Mouse (Mus musculus) spleen, adult 18-20 months (tissue): ENCODE measurements around the gene Exosc7.
A peak's percentile ranks its signal among the peaks of the same experiment; 100 is the strongest.

Experiments used
- DNase-seq, 2 experiments: peaks; one replicate each; pipeline ENCODE4 v3.0.0; 2022; ENCODE audit warnings: mixed read lengths in 2 of 2

The Exosc7 gene

DNA sequence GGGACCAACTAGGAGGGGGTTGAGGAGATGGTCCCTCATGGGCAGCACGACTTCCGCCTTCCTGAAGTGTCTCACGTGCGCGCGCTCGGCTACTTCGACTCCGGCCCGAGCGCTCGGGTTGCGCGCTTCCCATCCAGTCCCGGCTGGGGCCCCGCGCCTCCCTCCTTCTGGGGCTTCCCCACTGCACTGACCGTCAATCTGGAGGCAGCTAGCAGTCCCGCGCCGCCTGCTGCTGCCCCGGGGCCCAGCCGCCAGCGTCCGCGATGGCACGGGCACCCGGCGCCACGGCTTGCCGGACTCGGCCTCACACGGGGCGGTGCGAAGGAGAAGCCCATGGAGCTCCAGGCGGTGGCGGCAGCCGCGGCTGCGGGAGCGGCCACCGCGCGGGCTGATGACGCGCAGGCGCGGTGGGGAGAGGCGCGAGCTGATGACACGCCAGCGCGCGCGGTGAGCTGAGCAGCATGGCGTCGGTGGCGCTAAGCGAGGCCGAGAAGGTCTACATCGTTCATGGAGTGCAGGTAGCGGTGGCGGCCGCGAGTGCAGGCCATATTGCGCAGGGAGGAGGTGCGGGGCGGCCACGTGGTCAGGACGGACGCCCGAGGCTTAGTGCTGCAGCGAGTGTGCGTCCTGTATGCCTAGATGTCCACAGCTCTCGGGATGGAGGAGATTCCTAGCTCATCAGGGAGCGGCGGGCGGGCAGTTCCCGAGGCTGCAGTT is at the start of gene Exosc7, which contains the start of gene Zdhhc3:
Gene Exosc7, plus strand, starts transcription at position 411 of the 717 bp plus-strand sequence.
Gene Zdhhc3, minus strand, starts transcription at position 401 of the 717 bp plus-strand sequence.
- DNase-seq = peak; percentile 73 to 82

DNA sequence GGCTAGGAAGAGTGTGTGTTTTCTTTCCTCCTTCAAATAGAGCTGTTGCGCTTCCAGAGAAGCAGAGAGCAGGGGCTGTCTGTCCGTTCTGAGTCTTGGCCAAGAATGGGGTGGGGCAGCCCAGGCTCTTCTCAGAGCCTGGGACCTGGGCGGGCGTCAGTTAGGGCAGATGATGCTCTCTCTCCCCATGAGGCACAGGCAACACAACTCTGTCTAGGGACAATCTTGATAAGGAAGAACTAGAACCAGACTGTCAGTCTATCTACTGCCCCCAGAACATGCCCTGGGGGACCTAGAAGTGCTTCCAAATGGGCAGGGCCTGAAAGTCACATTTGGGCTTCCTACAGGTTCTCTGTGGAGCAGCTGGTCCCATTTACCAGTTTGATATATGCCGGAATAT is 33.9 kb upstream of the Exosc7 start:
- no peak for DNase-seq

DNA sequence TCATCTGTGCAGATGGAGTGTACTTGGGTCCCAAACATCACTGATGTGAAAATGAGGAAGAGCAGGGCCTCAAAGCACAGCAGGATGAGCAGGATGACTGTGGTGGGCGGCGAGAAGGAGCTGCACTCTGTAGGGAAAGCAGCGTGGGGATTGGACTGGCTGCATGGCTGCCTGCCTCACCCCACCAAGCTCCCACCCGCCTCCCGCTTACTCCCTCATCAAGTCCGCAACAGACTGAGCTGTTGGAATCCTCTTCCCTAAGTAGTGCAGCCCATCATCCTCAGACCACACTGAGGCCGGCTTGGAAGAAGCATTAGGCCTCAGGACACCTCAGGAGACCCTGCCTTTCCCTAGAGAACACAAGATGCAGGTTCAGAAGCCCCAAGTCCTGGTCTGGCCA is 32.7 kb upstream of the Exosc7 start:
- DNase-seq = no peak

DNA sequence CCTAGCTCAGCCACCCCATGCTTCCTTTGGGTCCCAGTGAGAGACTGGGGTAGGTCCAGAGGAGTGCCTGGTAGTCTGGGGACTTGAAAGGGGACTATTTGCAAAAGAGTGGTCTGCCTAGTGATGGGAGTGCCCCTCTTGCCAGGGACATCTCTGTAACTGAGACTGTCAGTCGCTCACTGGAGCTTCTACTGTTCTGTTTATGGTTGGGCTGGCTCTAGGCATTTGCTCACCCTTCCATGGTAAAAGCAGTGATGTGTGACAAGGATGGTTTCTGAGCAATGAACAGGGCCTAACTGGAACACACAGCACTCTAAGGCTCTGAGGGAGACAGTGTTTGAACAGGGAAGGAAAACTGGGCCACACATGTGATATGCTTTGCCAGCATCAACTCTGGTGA is 32.2 kb upstream of the Exosc7 start:
- no peak for DNase-seq

DNA sequence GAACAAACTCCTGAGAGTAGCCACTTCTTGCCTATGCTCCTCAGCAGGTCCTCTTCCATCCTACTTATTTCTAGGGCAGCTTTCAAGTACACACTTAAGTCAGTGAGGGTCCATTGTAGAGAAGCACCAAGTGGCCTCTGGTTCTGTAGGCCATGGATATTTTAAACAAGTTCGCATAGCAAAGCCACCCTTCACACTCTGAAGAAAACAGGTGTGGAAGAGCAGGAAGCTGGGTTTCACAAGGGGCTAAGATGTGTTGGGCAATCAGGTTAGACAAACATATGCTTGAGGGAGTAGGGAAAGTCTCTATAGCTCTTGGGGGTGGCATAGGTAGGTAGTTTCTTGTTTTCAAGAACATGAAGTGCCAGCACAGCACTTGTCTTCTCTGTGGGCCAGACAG is 27.6 kb upstream of the Exosc7 start:
- DNase-seq = no peak

DNA sequence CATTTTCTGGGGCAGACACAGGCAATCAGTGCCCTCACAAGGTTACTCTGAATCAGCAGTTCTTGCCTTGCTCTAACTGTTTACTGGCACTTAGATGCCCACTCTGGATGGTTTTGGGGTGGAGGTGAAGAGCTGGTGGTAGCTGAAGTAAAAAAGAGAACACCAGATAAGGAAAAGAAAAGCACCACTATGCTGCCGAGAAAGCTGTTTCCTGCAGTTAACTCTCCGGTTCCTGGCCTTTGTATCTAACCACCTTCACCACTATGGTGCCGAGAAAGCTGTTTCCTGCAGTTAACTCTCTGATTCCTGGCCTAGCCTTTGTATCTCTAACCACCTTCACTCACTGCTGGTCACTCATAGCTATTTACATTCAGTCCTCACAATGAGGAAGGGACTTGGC is 25.5 kb upstream of the Exosc7 start:
- no peak for DNase-seq

DNA sequence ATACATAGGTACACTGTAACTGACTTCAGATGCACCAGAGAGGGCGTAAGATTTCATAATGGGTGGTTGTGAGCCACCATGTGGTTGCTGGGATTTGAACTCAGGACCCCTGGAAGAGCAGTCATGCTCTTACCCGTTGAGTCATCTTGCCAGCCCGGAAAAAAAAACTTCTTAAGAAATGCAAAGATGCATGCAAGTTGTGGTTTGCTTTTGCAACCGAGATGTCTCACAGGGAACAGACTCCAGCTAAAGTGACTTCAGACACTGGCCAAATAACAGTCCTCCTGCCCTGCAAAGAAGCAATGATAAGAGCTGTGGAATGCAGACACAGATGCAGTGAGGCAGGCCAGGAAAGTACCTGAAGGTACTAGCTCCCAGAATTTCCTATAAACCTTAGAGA is 22.2 kb upstream of the Exosc7 start:
- DNase-seq = no peak

DNA sequence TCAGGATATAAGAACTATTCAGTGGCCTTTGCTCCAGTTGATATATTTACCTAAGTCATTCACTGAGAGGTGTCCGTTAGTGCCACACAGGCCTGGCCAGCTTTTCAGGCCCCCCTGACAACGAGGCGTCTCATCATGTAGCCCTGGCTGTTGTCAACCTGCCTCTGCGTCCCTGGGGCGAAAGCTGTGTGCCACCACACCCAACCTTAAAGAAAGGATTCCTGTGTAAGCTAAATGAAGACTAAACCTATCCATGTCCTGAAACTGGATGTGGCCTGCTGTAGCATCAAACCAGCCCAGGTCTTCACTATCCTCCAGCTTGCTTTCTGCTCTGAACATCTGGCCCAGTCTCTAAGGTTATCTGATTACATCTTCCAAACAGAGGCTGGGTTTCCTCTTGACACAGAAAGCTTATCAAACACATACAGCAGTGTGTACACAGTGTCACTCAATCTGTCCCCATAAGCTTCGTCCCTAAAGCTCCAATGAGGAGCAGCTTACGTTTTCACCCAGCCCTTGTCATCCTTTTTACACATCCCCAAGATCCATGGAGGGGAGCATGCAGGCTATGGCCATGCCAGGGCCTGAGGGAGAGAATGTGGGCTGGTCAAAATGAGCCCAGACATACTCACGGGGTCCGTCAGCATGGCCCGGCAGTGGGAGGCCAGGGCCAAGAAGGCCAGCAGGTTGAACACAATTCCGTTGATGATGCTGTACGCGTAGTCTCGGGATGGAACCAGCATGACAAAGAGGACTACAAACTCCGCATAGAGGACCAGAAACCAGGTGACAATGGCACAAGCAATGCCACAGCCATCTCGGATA is 13.2 kb upstream of the Exosc7 start:
- no peak for DNase-seq

DNA sequence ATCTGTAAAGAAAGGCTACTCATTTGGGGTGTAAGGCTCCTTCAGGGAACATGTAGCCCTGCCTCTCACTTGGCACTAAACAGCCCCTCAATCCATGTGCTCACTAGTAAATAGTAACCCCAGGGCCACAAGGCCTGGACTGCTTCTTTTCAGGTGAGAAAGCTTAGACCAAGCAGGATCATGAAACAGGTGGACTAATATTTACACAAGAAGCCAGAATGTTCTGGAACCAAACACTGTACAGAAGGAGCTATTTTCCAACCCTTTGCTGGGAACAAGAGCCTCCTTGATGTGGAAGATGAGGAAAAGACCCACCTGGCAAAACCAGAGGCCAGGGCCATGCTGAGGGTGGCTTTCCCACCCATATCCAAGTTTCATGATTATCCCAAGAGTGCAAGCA is 9.6 kb upstream of the Exosc7 start:
- no peak for DNase-seq

DNA sequence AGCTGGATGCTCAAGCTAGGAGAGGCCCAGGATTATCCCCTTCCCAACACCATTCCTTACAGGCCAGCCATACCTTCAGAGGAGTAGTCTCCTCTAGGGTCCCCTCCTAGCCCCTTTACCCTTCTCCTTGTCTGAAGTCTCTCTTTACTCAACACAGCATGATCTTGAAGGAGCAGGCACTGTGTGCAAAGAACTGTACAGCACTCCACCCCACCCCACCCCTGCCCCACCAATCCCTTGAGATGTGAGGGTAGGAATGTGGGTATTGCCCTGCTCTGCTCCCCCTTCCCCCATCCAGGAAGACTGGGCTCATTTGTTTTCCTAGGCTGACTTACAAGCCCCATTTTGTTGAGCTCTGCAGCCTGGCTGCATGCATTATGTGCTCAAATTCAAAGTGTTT is 8.7 kb upstream of the Exosc7 start:
- no peak for DNase-seq

DNA sequence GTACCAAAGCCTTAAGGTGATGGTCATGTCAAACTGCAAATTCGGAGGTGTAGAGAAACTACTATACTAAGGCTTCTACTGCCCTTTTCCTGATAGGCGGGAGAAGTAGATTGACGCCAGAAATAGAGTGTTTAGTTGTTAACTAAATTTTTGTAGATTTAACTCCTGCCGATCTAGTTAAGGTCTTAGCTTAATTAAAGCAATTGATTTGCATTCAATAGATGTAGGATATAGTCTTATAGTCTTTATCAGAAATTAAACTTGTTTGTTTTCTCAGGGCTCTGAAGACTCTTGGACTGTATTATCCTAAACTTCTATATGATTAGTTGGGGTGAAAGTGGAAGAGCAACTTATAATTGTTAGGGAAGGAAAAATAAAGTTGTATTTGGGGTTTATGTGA is 5.8 kb upstream of the Exosc7 start:
- DNase-seq = no peak

DNA sequence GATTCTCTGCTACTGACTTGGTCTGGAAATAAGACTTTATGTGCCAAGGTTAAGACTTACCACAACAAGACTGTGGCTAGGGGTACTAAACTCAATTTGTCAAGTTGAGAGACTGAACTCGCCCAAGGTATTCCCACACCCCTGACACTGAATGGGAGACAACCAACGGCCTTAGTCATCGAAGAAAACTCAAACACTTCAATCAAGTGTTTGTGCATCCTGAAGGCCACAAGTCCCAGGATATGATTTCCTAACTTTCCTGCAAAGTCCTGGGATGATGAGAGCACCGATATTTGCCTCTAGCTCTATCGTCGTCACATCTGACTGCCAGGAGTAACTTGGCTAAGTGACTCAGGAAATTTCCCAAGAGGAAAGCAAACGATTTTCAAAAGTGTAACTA is 3.8 kb upstream of the Exosc7 start:
- no peak for DNase-seq

DNA sequence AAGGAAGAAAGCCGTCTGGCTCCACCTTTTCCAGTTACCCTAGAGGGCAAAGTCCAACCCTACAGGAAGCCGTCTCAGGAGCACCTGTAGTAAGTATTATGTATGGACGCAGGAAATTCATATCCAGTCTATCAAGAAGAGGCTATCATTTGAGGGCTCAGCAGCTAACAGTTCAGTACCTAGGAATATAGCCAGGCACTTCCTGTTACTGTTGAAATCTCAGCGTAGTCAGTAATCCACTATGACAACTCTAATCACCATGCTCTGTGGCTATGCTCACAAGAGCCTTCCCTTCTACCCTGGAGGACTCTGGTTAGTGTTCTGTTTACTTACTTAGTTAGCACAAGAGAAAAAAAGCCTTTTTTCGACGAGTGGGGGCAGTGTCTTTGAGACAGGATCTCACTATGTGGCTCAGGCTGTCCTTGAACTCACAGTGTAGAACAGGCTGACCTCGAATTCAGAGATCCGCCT is 1.2 kb upstream of the Exosc7 start:
- no peak for DNase-seq

DNA sequence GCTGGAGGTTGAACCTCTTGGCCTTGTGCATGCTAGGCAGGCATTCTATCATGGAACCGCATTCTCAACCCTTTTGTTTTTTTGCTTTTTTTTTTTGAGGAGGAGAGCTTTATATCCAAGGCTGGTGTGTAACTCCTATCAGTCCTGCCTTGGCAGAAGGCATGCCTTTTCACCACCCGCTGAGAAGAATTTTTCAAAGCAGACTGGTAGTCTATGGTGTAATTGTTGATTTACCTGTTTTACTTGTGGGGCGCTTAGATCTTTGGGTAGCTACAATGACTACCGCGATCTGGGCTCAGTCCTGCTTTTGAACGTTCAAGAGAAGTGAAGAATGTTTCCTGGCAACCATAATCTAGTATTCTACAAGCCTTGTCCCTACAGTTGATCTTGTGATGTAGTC is 916 bp downstream of the Exosc7 start:
- no peak for DNase-seq

DNA sequence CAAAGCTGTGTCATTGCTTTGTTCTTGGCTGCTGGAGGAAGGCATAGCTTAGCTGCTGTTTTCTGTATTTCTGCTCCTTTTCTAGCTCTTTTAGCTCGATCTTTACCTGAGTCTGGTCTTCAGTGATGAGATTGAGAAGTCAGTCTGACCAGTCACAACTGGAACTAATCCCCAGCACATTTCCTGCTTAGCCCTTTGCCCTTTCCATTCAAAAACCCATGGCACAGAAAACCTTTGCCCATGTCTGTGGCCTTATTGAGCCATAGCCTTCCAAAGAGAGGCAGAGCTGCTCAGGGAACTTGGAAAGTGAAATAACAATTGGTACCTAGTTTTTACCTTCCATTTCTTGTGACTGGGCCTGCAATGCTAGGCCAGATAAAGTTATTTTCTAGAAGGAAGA is 2.6 kb downstream of the Exosc7 start:
- DNase-seq = no peak

DNA sequence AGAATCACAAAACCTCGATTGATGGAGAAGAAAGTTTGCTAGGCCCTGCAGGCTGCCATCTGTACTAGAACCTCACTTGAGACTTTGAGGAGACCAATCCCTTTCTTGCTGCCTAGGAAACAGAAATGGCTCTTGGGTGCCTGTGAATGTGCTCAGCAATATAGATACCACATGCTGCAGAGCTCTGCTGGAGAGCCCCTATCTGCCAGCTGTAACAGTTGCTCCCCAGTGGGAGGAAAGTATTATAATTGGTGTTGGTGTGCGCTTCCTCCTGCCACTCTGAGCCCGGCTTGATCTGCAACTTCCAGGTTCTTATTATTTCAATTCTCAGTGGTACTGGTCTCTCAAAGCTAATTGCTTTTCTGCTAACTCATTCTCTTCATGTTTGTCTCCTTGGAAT is 10.0 kb downstream of the Exosc7 start:
- no peak for DNase-seq

DNA sequence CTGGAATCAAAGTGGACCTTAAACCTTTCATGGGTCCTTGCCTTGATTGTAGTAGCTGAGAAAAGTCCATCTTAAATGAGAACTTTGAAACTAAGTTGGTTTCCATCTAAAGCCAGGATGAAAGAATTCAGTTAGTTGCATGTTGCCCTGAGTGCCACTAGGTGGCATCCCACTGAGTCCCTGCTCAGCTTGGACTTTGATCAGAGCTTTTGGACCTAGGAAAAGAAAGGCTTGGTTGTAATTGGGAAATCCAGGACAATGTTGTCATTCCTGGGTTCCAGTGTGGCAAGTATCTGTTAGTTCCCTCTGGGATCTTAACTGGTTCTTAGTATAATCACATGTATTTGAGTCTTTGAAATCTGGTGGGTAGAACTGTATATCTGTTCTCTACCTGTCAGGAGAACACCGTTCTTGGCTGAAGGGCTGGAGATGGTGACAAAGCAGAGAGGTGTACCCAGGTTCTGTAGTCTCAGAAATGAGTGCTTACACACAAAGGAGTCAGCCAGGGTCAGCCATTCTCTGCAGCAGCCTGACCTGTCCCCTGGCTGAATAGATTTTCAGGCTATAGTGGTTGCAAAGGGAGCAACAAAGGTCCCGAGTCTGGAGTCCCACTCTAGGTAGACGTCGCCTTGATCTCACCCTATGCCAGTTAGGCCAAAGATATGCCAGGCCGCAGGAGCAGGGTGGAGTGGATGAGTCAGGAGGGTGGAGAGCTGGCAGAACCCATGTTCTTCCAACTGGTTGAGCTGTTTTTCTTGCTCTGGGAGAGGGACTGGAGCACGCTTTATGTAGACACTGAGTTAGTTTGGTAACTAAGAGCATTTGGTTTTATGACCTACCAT is 10.8 kb downstream of the Exosc7 start:
- no peak for DNase-seq

DNA sequence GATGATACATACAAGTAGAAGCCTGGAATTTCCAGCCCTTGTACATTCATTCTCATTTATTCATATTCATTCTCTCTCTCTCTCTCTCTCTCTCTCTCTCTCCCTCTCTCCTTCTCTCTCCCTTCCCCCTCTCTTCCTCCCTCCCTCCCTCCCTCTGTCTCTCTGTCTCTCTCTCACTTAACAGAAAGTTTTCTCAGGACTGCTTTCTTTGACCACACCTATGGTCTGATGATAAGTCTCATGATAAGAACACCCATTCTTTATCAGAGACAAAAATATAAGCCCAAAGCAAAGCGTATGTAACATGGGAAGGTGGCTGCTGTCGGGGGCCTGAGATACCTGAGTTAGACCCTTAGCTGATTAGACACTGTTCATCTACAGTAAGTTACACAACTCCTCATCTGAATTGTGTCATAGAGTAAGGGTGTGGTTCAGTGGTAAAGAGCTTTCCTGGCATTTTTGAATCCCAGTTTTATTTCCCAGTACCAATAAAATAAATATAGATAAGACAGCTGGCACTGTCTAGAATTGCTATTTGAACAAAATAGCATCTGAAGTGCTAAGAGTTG is 11.5 kb downstream of the Exosc7 start:
- no peak for DNase-seq

DNA sequence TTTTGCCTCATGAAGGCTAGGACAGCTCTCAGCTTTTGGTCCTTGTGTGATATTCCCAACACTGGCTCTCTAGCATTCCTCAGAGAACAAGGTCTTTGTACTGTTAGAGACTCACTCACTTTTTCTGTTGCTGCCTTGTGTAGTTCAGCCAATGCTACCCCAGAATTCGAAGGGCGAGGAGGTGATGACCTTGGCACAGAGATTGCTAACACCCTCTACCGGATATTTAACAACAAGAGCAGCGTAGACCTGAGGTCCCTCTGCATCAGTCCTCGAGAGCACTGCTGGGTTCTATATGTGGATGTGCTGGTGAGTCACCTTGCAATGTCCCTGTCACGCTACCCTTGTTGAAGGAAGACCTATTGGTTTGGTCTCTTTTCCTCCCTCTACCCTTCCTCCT is 14.6 kb downstream of the Exosc7 start:
- no peak for DNase-seq

DNA sequence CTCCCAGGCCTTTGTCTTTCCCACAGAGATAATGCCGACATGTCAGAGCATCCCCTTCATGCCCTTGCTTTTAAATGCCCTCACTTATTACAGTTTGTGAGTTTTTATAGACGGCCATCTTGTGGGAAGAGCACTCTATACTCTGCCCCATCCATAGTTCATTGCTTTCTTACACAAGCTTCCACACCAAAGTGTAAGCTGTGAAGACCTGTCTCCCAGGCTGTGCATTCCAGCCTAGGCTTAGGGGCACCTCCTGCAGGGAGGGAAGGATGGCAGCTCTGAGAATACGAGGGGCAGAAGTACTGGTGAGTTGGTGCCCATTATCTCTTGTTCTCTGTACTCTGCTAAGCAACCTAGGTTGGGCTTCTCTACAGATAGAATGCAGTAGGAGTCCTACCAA is 20.0 kb downstream of the Exosc7 start:
- no peak for DNase-seq

DNA sequence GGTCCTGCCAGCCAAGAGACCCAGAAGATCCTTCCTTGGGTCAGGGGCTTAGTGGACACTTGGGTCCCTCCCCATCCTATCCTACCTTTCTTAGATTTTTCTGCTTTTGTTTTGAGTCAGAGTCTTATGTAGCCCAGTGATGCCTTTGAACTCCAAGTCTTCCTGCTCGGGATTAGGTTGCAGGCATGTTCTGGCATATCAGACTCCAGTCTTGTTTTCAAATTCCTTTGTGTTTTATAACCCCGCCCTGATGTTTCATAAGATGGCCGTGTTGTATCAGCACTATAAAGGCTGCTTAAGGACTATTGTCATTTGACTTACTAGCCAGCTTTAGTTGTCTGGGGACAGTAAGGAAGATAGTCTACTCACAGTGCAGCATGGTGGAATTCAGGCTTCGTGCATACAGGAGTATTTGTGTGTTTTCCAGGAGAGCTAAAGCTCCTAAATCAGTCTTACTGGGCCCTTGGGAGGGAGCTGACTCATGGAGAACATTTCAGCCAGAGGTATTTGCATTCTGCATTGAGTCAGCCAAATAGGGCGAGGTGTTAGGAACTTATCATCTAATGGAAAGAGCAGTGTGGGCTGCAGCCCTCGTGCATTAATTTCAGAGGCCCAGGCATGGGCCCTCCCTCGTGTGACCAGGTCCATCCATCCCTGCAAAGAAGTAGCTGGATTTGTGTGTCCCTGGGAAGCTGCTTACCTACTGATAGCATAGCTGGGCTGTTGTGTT is 24.1 kb downstream of the Exosc7 start:
- DNase-seq = no peak

DNA sequence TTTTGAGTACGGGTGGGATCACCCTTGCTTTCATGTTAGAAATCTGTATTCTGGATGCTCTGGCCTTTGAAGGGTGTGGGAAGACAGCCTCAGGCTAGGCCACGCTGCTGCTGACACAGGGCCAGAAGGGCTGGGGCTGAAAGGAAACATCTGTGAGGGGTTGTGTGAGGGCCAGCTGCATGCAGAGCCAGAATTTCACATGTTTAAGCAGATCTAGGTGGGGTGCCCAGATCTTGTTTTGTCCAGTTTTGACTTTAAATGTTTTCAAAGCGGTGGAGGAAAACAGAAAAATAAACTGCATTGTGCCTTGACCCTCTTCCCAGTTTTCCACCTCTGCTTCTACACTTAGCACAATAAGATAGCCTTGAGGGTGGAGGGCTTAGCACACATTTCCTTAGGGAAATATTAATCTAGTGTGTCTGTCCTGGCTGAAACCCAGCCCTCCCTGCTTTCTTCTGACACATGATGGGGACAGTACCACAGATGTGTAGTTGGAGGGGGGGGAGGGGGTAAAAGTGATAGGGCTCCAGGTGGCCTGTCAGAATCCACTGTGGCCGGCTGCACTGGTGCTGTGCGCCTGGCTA is 26.0 kb downstream of the Exosc7 start:
- no peak for DNase-seq
